14 mouse cellular contexts compared by ENCODE assay signal in the genomic region with DNA sequence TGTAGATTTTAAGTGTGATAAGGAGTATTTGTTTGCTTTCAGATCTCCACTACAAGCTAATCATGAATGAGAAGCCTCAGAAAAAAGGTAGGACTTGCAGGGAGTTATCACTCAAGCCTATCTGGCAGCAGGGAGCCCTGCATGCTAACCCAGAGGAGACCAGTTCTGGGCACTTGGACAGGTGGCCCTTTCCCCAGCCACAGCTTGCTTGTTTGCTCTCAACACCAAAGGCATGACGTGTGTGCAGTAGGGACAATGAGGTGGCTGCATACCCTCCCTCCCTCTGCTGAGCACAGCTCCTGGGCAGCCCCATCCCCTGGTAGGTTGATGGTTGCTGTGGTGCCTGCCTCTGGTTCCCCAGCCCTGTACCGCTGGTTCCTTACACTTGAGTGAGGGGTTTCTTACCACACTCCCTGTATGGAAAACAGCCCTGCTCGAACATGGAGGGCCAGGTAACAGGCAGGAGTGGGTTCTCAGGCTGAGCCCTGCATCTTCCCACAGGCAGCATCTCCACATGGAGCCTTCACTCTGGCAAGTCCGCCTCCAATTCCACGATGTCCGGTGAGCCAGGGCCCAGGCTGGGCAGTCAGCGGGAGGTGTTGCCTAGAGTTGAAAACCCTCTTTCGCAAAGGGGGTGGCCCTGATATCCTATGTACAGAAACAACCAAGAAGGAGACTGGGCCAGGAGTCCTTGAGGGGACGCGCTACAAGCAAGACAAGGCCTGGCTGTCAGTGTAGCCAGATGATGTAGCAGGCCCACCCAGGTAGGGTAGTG. TPM values are rescaled to one million over a fixed set of nuclear protein-coding genes. Genes with fewer than 3 reads are reported as not detected.
DNase-seq lines count a peak whose midpoint lies in the region; ATAC-seq and TF ChIP-seq lines count a peak whose summit lies in the region.
"Had no signal": no experiment of that assay in that cellular context is flagged by ENCODE, and none has a peak within 500 bp of the region (broad histone marks: within the 10 kb centered on the region; RNA-seq: fewer than 3 reads in every experiment).

No protein-coding gene starts in this region.

- H3K4me2 ChIP-seq in forebrain, embryonic 13.5 days, result peak overlapping the region; percentile 84; the same call in 1 of the 2 replicates
- no peak overlapping the region for H3K4me2 ChIP-seq in forebrain, postnatal 0 days (ENCODE audit: low read depth)
- 0 out of 2 replicates have a peak overlapping the region, but pooled peaks have one; percentile 97 for H3K4me2 ChIP-seq in liver, embryonic 16.5 days (ENCODE audit: low read depth, low read length)

- H3K9ac ChIP-seq in forebrain, embryonic 13.5 days, result 0 out of 2 replicates have a peak overlapping the region, but pooled peaks have one; percentile 26
- H3K9ac ChIP-seq in forebrain, postnatal 0 days, result no peak overlapping the region
- no peak overlapping the region for H3K9ac ChIP-seq in liver, embryonic 16.5 days (ENCODE audit: low read depth, low read length)

- no peak overlapping the region for H3K4me3 ChIP-seq in forebrain, embryonic 13.5 days
- no peak overlapping the region for H3K4me3 ChIP-seq in forebrain, postnatal 0 days (ENCODE audit: low read depth, low read length)
- H3K4me3 ChIP-seq in liver, embryonic 16.5 days (ENCODE audit: low read depth, low read length), result no peak overlapping the region
- peak overlapping the region; percentile 65 for H3K4me3 ChIP-seq in cerebellum, adult 2 months (replicated peaks; ENCODE audit: insufficient read depth, low read depth, low read length)

- DNase-seq in forebrain, postnatal 0 days, result no peak
- DNase-seq in liver, result no peak
- DNase-seq in cerebellum, adult 2 months, result peak; percentile 63 to 68
- DNase-seq in cerebellum, postnatal 36 days, result peak; percentile 45 to 47
- DNase-seq in urinary bladder, postnatal 36 days (ENCODE audit: low spot score in 2 of 2), result no peak
- DNase-seq: adrenal gland, postnatal 14 days; layer of hippocampus, adult 9-11 months; liver, embryonic 13.5 days; thymus, adult 18-20 months had no signal

- TF ChIP-seq CTCF in forebrain, postnatal 0 days (IDR thresholded peaks at IDR 0.05; ENCODE audit: low read depth), result no peak
- TF ChIP-seq CTCF in cerebellum, adult 2 months (IDR thresholded peaks at IDR 0.05; ENCODE audit: borderline replicate concordance, insufficient read depth, low read depth, low read length), result no peak

- H3K36me3 ChIP-seq in forebrain, embryonic 13.5 days (ENCODE audit: poor library complexity, severe bottlenecking), result peaks cover 60% of the 10 kb centered on the region
- peaks cover 33% of the 10 kb centered on the region for H3K36me3 ChIP-seq in forebrain, postnatal 0 days (ENCODE audit: insufficient read depth)
- peaks cover 14% of the 10 kb centered on the region for H3K36me3 ChIP-seq in liver, embryonic 16.5 days (ENCODE audit: control insufficient read depth, insufficient read depth)

- H3K9me3 ChIP-seq in forebrain, embryonic 13.5 days (replicated peaks), result no peaks in the 10 kb centered on the region
- H3K9me3 ChIP-seq in forebrain, postnatal 0 days (ENCODE audit: low read length), result no peaks in the 10 kb centered on the region
- no peaks in the 10 kb centered on the region for H3K9me3 ChIP-seq in liver, embryonic 16.5 days (replicated peaks; ENCODE audit: control insufficient read depth, low read length)
- H3K9me3 ChIP-seq: G1E; liver, embryonic 13.5 days had no signal

- H3K4me1 ChIP-seq in forebrain, embryonic 13.5 days, result peaks cover 13% of the 10 kb centered on the region
- no peaks in the 10 kb centered on the region for H3K4me1 ChIP-seq in forebrain, postnatal 0 days (ENCODE audit: insufficient read depth)
- peaks cover 18% of the 10 kb centered on the region for H3K4me1 ChIP-seq in liver, embryonic 16.5 days (ENCODE audit: control insufficient read depth, low read depth, low read length)
- H3K4me1 ChIP-seq in cerebellum, adult 2 months (ENCODE audit: control insufficient read depth, insufficient read depth, low read length), result peaks cover 55% of the 10 kb centered on the region

- H3K27ac ChIP-seq in forebrain, embryonic 13.5 days, result no peak overlapping the region
- no peak overlapping the region for H3K27ac ChIP-seq in forebrain, postnatal 0 days (ENCODE audit: low read depth, low read length)
- no peak overlapping the region for H3K27ac ChIP-seq in liver, embryonic 16.5 days (ENCODE audit: low read length)
- H3K27ac ChIP-seq in cerebellum, adult 2 months (ENCODE audit: insufficient read depth, low read length), result peak overlapping the region; percentile 83
- H3K27ac ChIP-seq: kidney, postnatal 0 days; liver, embryonic 13.5 days had no signal

- H3K27me3 ChIP-seq in forebrain, embryonic 13.5 days, result no peaks in the 10 kb centered on the region
- no peaks in the 10 kb centered on the region for H3K27me3 ChIP-seq in forebrain, postnatal 0 days (ENCODE audit: insufficient read depth, low read length)
- no peaks in the 10 kb centered on the region for H3K27me3 ChIP-seq in liver, embryonic 16.5 days (ENCODE audit: control insufficient read depth, insufficient read depth, low read depth, low read length)
- no peaks in the 10 kb centered on the region for H3K27me3 ChIP-seq in cerebellum, adult 2 months (ENCODE audit: control insufficient read depth, insufficient read depth, low read length)
- H3K27me3 ChIP-seq: liver, embryonic 13.5 days had no signal

- TF ChIP-seq POLR2A in cerebellum, adult 2 months (IDR thresholded peaks at IDR 0.05; ENCODE audit: borderline replicate concordance, insufficient read depth, low read length), result no peak

- ATAC-seq in forebrain, embryonic 13.5 days, result no peak
- ATAC-seq in forebrain, postnatal 0 days, result no peak
- ATAC-seq in liver, embryonic 16.5 days (ENCODE audit: low read depth), result no peak
- ATAC-seq: inflammation-experienced regulatory T-cells, adult 6 months had no signal

- WGBS in forebrain, embryonic 13.5 days, result 82% methylated on average over 10 of the region's 10 CpGs
- WGBS in forebrain, postnatal 0 days, result 85% methylated on average over 10 of the region's 10 CpGs
- WGBS in liver, embryonic 16.5 days (ENCODE audit: insufficient replicate concordance), result 85% methylated on average over 10 of the region's 10 CpGs
- WGBS in cerebellum, adult 2 months, result 29% methylated on average over 10 of the region's 10 CpGs

RNA-seq across cellular contexts. Expression of gene Ccdc74a, which starts 1.5 kb away (rescaled TPM):
- polyA plus RNA-seq in forebrain, embryonic 13.5 days (2015; fragmentation: Nextera tagmentation; extraction: Ambion mirVana), result 4.1 and 4.4 TPM in 2 replicates
- total RNA-seq in forebrain, postnatal 0 days (2014; rRNA removed), result 19.6 and 22.6 TPM in 2 replicates
- polyA plus RNA-seq in forebrain, postnatal 0 days (2015; fragmentation: Nextera tagmentation; extraction: Ambion mirVana), result 25.2 and 33.9 TPM in 2 replicates
- polyA plus RNA-seq in liver, embryonic 16.5 days (2015; fragmentation: Nextera tagmentation; extraction: Ambion mirVana), result 2.2 and 2.5 TPM in 2 replicates
- 112 and 123 TPM in 2 replicates for polyA plus RNA-seq in cerebellum, adult 2 months (2012; rRNA removed)

RNA-seq across cellular contexts. Expression of gene Smpd4, which starts 28.6 kb away (rescaled TPM):
- 32.7 and 34.3 TPM in 2 replicates for polyA plus RNA-seq in forebrain, embryonic 13.5 days (2015; fragmentation: Nextera tagmentation; extraction: Ambion mirVana)
- total RNA-seq in forebrain, postnatal 0 days (2014; rRNA removed), result 41.4 and 48.3 TPM in 2 replicates
- polyA plus RNA-seq in forebrain, postnatal 0 days (2015; fragmentation: Nextera tagmentation; extraction: Ambion mirVana), result 25.3 and 26.2 TPM in 2 replicates
- 13.6 and 15.1 TPM in 2 replicates for polyA plus RNA-seq in liver, embryonic 16.5 days (2015; fragmentation: Nextera tagmentation; extraction: Ambion mirVana)
- polyA plus RNA-seq in cerebellum, adult 2 months (2012; rRNA removed), result 113 and 125 TPM in 2 replicates

Comparison
In these comparisons a context has a peak if more than half of its experiments do, and no peak if none do; other contexts are left out.
1. DNase-seq: peak in cerebellum, adult 2 months (2 of 2) and cerebellum, postnatal 36 days (2 of 2); none in forebrain, postnatal 0 days (single experiment), liver (single experiment) and urinary bladder, postnatal 36 days (0 of 2).